Mouse (Mus musculus): ENCODE results near the gene Klhl32.
"Not testable (repeated sequence)": the region's sequence is repeated elsewhere in the genome, so short reads cannot be mapped to it uniquely, and the experiment has no call there.

Gene Klhl32

DNA sequence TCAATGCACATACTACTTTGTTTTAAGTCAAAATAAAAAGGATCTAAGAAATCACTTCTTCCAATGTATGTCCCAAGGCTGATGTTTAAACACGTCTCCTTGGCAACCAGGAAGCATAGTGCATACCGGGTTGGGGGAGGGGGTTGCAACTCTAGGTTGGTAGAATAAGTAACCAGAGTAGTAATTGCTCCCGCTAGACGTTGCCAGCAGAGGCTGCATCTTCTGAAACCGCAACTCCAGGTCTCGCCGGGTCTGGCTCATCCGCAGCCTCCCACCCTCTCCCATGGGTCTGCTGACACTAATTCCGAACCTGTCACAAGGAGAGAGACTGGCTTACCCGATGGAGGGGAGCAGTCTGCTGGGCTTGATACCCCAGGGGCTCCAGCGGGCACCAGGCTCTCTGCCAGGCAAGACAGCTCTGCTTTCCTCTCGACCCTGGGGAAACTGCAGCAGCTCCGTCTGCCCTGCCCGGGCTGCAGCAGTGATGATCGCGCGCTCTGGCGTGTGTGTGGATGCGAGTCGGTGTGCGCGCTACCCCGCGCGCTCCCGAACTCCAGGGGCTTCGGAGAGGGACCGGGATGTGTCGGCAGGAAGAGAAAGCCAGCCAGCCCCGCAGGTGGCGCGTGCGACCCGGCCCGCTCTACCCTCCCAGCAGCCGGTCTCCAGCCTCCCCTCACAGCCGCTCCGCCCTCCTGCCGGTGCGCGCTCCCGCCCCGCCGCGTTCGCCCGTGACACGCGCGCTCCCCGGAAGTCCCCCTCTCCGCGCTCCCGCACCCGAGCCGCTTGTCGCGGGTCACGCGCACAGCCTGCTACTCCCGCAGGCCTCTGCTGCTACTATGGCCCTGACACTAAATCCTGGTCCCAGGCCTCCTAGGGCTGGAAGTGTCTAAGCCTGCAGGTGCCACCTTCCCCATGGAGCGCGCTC, at the start of gene Klhl32:
Klhl32 (minus strand) TSS at position 724 of the 925 bp plus-strand sequence.
- in situ Hi-C loops (cut with MseI, MboI): no loop called here

DNA sequence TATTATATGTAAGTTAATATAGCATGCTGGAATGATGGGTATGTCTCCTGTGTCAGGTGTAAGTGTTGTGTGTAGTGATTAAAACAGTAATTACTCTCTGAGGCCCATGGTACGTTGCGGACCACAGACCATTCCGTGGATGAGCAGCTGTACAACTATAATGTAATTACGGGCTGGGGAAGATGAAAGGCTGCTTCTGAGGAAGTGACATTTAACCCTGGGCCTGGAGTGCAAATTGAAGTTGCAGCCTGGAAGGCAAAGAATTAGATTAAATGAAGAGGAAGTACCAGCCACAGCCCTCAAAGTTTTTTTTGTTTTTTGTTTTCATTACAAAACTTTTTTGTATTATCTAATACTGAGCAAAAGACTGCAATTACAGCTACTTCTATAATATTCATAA, 48.2 kb upstream of the Klhl32 start:
- in situ Hi-C loops (cut with MseI, MboI): loop anchor here (5.0 kb wide), 1 partner anchor 177 kb away; no protein-coding TSS in a partner anchor

DNA sequence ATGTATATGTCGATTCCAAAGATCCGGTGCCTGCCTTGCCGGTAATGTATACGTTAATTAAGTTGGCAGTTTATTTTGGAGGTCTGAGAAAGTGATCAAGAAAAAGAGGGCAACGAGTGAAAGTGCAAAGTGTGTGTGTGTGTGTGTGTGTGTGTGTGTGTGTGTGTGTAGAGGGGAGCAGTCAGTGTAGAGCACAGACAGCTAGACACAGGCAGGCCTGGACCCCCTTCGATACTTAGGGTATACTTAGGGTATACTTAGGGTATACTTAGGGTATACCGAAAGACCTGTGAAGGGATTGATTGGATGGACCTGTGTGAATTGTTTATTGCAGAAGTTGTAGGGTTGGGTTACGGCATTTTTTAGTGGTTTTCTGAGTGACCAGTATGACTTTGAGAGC, 47.7 kb upstream of the Klhl32 start:
- in situ Hi-C loops (cut with MseI, MboI): loop anchor here (5.0 kb wide), 1 partner anchor 176 kb away; no protein-coding TSS in a partner anchor

DNA sequence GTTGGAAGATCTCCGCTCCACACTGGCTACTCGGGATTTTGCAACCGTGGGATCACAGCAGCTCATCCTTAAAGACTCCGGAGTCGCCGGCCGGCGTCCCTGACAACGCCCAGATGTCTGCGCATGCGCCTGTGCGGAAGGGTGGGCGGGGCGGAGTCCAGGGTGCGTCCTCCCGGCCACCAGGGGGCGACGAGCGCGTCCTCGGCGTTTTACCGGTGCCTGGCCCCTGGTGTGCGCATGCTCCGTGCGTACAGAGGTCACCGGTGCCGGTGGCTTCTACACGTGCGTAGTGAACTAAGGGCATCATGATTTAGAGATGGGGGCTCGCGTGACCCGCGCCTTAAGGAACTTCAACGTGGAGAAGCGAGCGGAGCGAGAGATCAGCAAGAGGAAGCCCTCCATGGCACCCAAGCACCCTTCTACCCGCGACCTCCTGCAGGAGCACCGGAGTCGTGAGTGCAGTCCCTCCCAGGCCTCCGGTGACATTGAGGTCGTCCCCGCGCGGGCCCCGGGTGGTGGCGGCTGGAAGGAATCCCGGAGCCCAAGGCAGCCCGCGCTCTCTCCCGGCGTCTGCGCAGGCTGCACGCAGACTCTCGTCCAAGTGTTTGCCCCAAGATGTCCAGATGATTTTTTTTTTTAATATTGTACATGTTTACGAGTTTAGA, 47.1 kb upstream of the Klhl32 start, which contains the start of gene Ndufaf4:
Ndufaf4 (plus strand) TSS at position 233 of the 665 bp plus-strand sequence.
- in situ Hi-C loops (cut with MseI, MboI): loop anchor here (5.0 kb wide), 1 partner anchor 176 kb away; no protein-coding TSS in a partner anchor

DNA sequence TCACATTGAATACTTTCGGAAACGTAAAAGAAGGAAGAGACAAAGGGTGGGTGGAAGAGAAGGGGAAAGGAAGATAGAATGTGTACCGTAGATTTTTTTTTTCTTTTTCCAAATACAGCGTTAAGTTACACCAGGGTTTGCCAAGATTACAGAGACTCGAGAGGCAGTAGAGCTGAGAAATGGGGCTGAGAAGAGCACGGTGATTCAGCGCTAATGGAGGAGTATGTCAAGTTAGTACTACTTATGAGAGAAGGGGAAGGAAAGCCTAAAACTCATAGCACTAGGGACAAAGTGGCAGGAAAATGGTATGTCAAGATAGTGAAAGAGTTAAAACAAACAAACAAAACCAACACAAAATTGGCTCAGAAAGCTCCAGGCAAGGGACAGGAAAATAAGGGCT, 46.4 kb upstream of the Klhl32 start:
- in situ Hi-C loops (cut with MseI, MboI): loop anchor here (5.0 kb wide), 1 partner anchor 175 kb away; no protein-coding TSS in a partner anchor

DNA sequence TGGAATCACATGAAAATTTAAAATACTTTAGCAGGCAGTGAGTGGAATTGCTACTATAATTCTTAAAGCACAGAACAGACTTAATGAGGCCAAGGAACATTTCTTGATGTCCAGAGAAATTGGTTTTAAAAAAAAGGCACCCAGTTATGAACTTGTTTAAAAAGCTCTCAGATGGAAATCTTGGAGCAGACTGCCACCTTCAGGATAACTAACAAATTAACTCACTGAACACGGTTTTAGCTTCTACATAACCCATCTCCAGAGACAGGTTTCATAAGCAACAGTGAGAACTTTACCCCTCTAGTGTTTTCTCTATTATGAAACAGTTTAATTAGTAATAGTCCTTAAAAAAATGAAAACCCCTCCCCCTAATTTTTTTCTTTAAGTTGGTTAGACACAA, 45.9 kb upstream of the Klhl32 start:
- in situ Hi-C loops (cut with MseI, MboI): loop anchor here (5.0 kb wide), 1 partner anchor 175 kb away; no protein-coding TSS in a partner anchor

DNA sequence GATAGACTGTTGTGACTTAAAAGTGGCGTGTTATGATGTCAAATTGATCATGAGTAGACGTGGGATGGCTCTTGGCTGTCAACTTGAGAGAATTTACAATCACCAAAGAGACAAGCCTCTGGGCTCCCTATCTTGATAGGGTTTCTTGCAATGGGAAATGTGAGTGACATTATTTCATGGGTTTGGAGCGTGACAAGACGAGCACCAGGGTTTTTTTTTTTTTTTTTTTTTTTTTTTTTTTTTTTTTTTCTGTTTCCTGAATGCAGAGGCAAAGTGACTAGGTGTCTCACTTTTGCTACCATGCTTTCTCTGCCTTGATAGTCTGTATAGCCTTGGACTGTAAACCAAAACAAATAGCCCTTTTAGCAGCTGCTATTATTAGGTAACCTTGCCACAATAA, 43.7 kb upstream of the Klhl32 start:
- in situ Hi-C loops (cut with MseI, MboI): loop anchor here (5.0 kb wide), 1 partner anchor 172 kb away; no protein-coding TSS in a partner anchor

DNA sequence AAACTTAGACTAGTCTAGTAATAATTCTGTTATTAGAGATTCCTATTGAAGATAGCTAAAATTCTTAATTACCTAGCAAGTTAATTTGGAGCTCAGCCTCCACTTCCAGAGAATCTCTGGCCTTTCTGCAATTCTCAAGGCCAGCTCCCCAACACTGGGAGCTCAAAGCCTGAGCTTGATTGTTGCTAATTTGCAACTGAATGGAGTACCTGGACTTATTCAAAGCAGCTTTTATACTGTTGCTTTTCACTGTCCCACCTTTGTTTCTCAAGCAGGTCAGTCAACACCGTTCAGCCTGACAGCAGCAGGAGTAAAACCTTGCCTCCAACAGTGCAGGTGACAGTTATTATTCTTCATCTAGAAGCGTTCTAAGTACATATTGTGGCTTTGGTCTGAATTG, 41.4 kb upstream of the Klhl32 start:
- in situ Hi-C loops (cut with MseI, MboI): not testable (repeated sequence)

DNA sequence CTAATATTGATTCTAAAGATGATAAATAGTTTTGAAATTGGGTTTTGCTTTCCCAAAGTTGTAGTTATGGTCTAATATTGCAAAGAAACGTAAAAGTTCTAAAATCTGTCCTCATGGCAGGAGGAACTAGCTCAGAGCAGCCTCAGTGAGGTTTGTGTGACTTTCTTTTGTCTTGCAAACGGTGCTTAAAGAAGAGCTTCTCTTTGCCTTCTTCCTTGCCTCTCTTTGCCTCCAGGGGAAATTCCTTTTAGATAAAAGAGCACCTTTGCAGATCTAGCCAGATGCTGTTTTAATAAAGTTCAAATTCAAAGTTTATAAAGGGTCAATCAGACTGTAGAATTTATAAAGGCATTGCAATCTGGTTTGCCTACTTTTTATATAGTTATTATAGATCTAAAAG, 38.5 kb upstream of the Klhl32 start:
- in situ Hi-C loops (cut with MseI, MboI): not testable (repeated sequence)

DNA sequence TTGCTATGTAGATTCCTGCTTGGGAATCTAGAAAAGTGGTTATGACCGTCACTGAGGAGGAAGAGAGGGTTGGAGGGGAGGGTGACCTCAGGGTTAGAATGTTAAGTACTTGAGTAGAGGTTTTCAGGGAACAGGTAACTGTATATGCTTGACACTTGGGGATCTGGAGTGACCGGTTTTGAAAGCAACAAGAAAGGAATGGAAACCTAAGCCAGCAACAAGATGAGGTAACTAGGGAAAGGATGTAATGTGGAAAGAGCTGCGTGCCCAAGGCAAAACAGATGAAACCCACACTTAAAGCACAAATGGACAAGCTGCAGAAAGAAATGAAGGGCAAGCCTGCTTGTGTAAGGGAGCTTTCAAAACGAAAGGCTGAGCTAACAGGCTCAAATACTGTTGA, 18.3 kb upstream of the Klhl32 start:
- in situ Hi-C loops (cut with MseI, MboI): no loop called here

DNA sequence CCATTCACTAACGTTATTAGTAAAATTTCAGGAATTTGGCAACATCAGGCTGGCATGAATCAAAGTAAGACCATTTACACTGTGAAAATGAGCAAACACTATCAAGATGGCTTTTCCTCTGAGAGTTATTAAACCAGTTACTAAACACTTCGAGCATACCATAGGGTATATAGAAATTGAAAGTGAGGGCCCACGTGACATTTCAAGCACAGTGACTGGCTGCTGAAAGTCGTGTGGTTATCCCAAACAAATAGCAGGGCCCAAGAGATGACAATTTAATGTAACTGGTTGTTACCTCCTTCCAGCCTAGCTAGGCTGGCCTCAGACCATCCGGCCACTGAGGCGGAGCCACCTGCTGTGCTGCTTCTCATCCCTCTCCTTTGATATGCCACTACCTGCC, 14.8 kb upstream of the Klhl32 start:
- in situ Hi-C loops (cut with MseI, MboI): no loop called here

DNA sequence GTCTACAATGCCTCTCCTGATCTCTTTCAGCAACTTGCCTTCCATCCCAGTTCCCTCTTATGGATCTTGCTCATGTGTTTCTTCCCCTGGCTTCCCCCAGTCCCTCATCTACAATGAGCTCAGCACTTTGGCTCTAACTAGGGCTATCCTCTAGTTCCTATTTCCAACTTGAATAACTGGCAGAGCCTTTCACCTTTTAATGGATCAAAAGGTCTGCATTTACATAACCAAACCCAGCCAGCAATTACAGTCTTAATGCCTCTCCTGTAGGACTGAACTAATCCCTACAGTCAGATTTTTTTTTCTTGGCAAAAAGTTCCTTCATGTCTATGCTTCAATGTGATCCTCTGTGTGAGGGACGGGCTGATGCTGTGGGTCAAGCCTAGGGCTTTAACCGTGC, 3.5 kb downstream of the Klhl32 start:
- in situ Hi-C loops (cut with MseI, MboI): no loop called here

DNA sequence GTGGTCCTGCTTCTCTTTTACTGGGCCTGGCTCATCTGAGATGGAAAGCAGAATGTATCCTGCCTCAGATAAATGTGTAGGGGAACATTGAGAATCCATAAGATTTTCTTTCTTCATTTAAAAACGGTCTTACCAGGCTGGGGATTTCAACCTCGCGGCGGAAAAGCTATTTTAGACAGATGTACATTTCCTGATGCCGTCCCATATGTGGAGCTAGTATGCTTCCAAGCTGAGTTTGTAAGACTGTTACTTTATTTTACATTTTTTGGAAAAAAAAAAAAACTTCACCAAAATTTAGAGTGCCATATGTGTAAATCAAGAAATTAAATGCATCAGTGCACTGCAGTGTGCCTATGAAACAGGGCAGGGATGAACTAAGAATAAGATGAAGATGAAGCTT, 5.4 kb downstream of the Klhl32 start:
- in situ Hi-C loops (cut with MseI, MboI): no loop called here

DNA sequence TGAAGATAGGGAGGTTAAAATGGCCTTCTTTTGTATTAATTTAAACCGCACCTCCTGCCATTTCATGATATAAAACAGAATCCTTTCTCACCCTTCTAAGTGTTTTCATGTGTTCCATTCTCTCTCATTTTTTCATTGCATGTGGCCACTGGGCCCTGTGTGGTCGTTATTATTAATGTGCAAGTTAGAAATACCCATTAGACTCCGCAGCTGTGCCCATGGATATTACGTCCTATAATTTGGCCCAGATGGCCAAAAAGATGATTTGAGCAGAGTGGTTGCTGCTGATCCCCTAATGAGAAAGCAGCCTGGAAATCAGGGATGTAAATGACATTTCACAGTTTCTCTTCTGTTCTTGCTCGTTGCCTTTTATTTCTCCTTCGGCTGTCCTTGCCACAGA, 12.4 kb downstream of the Klhl32 start:
- in situ Hi-C loops (cut with MseI, MboI): no loop called here

DNA sequence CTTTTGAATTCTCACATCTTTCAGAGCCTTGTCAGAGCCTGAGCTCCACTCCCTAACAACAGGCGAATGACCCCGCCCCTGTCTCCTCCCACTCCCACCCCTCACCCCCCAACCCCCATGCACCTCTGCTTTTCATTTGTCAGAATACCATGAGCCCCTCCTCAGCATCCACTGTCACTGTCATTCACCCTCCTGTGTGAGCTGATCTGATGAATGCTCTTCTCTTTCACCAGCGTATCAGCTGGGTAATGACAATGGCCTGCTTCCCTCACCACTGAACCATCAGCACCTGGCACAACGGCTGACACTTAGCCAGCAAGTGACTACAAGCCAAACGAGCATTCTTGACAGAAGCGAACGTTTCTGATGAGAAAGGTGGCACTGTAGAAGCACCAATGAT, 15.4 kb downstream of the Klhl32 start:
- in situ Hi-C loops (cut with MseI, MboI): no loop called here

DNA sequence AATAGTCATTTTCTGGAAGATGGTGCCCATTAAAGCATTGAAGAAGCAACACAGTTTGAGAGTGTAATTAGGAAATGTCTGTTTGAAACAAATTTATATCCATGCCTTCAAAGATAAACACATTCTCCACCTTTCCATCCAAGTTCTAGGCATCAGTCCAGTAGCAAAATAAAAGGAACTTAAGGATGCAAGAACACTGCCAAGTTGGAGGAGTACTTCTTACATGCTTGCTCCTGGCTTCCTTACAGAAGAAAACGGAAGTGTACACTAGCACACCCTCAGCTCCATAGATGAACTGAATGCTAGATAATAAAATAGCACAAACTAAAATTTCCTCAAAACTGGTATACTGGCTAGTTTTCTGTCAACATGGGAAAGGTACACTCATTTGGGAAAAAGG, 42.6 kb downstream of the Klhl32 start:
- in situ Hi-C loops (cut with MseI, MboI): no loop called here

DNA sequence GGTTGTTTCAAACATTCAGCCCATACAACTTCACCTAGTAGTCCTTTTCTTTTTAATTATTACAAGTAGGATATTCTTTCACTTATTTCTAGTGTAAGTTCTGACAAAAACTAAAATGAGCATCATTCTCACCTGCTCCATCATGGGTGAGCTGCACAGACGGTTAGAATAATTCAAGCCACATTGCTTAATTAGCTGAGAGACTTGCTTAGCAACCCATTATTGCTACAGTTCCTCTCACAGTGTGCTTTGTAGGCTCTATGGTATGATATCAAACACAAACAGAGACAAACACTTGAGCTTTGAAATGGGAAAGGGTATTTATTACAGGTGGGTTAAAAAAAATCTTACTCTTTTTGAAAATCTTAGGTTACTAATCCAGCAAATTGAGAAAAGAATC, 49.0 kb downstream of the Klhl32 start:
- in situ Hi-C loops (cut with MseI, MboI): no loop called here

DNA sequence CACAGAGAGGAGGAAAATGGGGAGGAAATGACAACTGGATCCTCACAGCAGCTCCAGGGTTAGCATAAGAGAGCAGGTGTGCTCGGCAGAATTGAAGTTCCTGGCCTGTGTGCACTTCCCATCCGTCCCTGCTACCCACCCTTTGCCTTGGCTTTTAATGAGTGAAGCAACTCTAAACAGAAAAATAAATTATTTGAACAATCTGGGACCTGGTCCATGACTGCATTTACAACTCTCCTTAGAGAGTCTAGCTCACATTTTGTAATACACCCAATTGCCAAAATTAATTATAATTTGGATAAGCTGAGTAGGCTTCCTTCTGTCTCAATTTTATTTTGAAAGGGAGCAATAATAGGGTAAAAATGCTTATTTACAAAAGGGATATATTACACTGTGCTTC, 49.6 kb downstream of the Klhl32 start:
- in situ Hi-C loops (cut with MseI, MboI): no loop called here

DNA sequence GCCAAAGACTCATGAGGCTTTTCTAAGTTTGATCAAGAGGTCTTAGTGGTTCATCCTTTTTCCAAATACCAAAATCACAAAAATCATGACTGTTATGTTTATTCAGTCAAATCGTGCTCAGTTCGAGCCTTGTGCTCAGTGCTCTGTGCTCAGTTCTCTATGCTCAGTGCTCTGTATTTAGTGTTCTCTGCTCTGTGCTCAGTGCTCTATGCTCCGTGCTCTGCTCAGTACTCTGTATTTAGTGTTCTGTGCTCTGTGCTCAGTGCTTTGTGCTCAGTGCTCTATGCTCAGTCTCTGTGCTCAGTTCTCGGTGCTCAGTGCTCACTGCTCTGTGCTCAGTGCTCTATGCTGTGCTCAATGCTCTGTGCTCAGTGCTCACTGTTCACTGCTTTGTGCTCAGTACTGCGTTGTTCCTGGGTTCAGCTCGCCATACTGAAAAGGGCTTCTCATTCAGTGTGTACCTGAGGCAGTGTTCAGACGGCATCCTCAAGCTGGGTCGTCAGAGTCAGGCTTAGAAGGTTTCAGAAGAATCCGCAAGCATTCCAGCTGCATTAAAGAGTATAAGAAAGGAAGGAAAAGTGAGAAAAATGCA, 50.5 kb downstream of the Klhl32 start:
- in situ Hi-C loops (cut with MseI, MboI): no loop called here

DNA sequence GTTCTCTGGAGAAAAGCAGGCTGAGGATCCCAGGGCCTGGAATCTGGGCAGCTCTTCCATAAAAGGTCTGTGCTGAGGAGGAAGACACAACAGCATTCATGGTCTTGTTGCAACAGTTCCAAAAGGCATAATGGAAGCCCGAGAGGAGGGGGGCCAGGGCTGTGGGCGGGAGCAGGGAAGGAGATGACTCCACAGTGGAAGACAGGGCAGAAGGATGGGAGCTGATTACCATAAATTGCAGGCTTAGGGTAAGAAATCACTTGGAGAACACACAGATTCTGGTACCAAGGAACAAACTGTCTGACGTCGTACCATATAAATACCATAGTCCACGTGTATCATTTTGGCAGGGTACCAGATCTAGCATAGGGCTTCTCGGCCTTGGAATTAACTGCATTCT, 51.9 kb downstream of the Klhl32 start:
- in situ Hi-C loops (cut with MseI, MboI): no loop called here

DNA sequence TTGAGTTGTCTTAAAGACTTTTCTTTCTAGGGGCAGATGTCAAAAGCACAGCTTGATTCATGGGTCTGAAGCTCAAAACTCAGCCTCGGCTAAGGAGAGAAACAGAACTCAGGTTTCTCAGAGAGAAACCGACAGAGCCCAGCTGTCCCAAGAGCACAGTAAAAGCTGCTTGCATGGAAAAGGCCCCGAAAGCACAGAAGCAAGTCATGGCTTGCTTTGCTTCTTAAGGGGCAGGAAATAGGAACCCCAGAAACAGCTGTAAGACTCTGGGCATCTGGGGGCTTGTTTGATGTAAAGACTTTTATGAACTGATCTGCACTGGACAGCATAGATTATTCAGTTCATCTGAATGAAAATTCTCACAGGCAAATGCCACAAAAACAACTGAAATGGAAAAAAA, 53.1 kb downstream of the Klhl32 start:
- in situ Hi-C loops (cut with MseI, MboI): no loop called here

DNA sequence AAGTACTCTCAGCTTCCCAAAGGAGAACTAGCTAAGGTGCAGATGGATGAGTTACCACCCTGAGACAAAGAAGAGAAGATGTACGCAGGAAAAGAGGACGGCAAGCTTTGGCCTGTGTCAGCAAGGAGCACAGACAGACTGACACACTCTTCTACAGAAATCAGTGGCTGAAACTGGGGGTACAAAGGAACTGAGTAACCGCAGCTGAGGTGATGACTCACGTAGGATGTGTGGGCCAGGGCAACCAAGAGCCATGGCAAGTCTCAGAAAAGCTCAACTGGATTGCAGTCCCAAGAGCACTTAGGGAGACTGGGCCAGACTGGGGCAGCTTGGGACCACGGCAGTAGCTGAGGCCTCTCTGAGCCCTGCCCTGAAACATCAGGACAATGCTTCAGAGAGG, 53.6 kb downstream of the Klhl32 start:
- in situ Hi-C loops (cut with MseI, MboI): no loop called here

All from mouse trophoblast stem cell (cell line).